Mouse (Mus musculus) bone marrow, adult 2 months (tissue): ENCODE measurements around the gene Mfsd6l.

ENCODE experiments used
- CTCF ChIP-seq: fragments of 200-500 bp; IDR thresholded peaks from 2 replicates; pipeline ENCODE4 v1.5.1; 2011; ENCODE audit warnings: low read length, control low read depth; ENCODE audit not compliant: control insufficient read depth, insufficient read depth
- POLR2A ChIP-seq: fragments of 200-500 bp; IDR thresholded peaks from 2 replicates; pipeline ENCODE4 v1.6.1; 2011; ENCODE audit warnings: low read depth, mild to moderate bottlenecking, control low read depth, low read length, borderline replicate concordance; ENCODE audit not compliant: control insufficient read depth

GRCm38 (mm10) chr11:68544554-68544953 lies 11.4 kb upstream of the Mfsd6l start:
- no peak for TF ChIP-seq POLR2A
- no peak for TF ChIP-seq CTCF
